Mouse (Mus musculus): ENCODE results near the gene Ugt2b38. TPM values are rescaled to one million over a fixed set of nuclear protein-coding genes. Genes with fewer than 3 reads are reported as not detected.
"Not testable (repeated sequence)": the region's sequence is repeated elsewhere in the genome, so short reads cannot be mapped to it uniquely, and the experiment has no call there.

Ugt2b38 gene
- polyA plus RNA-seq (2014; fragmentation: Nextera tagmentation; extraction: Ambion mirVana) = not detected in 2 replicates

DNA sequence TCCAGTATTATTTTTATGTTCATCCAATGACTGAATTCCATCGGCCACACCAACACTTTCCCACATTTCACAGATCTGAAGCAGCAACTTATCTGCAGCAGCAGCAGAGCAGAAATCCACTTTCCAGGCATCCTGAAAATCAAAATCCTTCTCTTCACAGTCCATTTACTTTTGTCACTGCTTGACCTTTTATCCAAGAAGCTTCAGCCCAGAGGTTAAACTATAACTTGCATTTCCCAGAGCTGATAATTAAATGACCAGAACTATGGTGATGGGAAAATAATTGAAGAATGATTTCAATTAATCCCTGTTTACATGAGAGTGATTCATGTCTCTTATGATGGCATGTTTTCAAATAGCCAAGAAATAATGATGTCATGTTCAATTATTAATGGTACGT lies at the start of gene Ugt2b38:
Ugt2b38 (minus strand) TSS at position 163 of the 400 bp plus-strand sequence.
- not testable (repeated sequence) for H3K9ac ChIP-seq (replicated peaks; ENCODE audit: low read depth, low read length); ATAC-seq (ENCODE audit: low read depth); H3K27me3 ChIP-seq (ENCODE audit: control insufficient read depth, insufficient read depth, low read length); H3K4me3 ChIP-seq (ENCODE audit: low read depth, low read length); H3K4me2 ChIP-seq (ENCODE audit: low read depth, low read length); H3K36me3 ChIP-seq (ENCODE audit: control insufficient read depth, insufficient read depth, low read length); H3K9me3 ChIP-seq (ENCODE audit: control insufficient read depth, low read length); H3K27ac ChIP-seq (ENCODE audit: low read depth, low read length); H3K4me1 ChIP-seq (ENCODE audit: control insufficient read depth, insufficient read depth, low read length)
- WGBS = 82% methylated on average over 1 of the region's 2 CpGs

DNA sequence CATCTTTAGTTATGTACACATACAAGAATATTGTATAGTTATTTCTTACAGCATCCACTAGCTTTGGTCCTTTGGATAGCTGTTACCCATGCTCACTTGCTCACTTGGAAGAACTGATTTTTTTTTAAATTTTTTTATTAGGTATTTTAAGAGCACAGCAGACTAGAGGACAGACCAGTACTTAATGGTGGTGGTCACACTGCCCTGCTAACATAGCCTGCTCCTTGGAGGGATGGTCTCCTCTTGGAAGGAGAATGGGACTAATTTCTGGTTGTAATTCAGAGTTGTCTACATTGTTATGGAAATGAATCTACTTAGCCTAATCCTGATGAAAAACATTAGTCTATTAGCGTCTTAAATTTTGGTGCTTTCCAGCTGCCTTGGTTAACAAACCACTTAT lies 34.8 kb upstream of the Ugt2b38 start:
- H3K4me2 ChIP-seq (ENCODE audit: low read depth, low read length) = no peak overlapping the region
- WGBS = 35% methylated on average over 1 of the region's 1 CpGs

DNA sequence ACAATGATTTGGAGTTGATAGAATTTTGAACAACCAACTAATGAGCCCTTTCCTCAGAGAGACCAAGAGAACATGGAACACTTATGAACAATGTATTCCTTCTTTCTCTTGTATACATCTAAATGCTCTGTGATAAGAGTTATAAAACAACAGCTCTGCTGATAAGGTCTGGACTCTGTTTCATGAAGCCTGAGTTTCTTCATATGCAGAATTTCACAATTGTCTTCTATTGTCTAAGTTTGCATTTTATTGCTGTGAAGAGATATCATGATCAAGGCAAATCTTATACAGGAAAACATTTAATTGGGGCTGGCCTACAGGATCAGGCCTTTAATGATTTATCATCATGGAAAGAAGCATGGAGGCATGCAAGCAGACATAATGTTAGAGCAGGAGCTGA lies 33.7 kb upstream of the Ugt2b38 start:
- Histone ChIP-seq H3K9me3 (ENCODE audit: control insufficient read depth, low read length) (no peaks in the 10 kb centered on the region), H3K9ac (replicated peaks; ENCODE audit: low read depth, low read length) (no peak overlapping the region), H3K36me3 (ENCODE audit: control insufficient read depth, insufficient read depth, low read length) (no peaks in the 10 kb centered on the region), H3K27ac (ENCODE audit: low read depth, low read length) (no peak overlapping the region), H3K27me3 (ENCODE audit: control insufficient read depth, insufficient read depth, low read length) (no peaks in the 10 kb centered on the region), H3K4me3 (ENCODE audit: low read depth, low read length) (no peak overlapping the region), H3K4me1 (ENCODE audit: control insufficient read depth, insufficient read depth, low read length) (no peaks in the 10 kb centered on the region), H3K4me2 (ENCODE audit: low read depth, low read length) (no peak overlapping the region)
- ATAC-seq (ENCODE audit: low read depth) = no peak

More for the DNA sequence above, 34.8 kb upstream of the Ugt2b38 start:
- no peaks in the 10 kb centered on the region for H3K4me1 ChIP-seq (ENCODE audit: control insufficient read depth, insufficient read depth, low read length)
- no peaks in the 10 kb centered on the region for H3K36me3 ChIP-seq (ENCODE audit: control insufficient read depth, insufficient read depth, low read length)
- H3K4me3 ChIP-seq (ENCODE audit: low read depth, low read length) = no peak overlapping the region
- no peak for ATAC-seq (ENCODE audit: low read depth)
- H3K27ac ChIP-seq (ENCODE audit: low read depth, low read length) = no peak overlapping the region
- no peaks in the 10 kb centered on the region for H3K27me3 ChIP-seq (ENCODE audit: control insufficient read depth, insufficient read depth, low read length)
- H3K9ac ChIP-seq (replicated peaks; ENCODE audit: low read depth, low read length) = no peak overlapping the region
- H3K9me3 ChIP-seq (ENCODE audit: control insufficient read depth, low read length) = no peaks in the 10 kb centered on the region

DNA sequence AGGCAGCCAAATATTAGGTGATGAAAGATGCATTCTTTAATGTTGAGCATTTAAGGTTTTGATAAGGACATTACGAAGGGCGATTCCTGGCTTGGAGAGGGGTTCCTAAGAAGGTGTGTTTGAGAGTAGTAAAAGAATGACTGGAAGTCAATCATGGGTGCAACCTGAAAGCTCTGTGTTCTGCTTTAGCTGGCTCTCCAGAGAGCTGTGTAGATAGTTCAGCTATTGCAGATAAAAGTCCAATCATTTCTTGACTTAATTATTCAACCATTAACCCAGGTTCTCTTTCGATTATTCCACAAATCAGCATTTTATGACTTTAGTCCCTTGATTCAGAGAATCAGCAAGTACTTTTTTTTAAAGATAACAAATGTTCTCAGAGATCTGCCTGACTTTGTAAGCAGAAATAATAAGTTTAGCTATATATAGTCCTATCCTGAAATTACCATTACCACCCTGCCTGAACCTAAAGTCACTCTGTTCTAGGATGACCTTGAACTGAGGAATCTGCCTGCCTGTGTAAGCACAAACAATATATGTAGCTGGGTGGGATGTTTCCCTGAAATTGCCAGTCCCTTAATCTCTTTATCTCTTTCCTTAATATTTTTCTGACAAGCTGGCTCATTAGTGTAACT lies 32.3 kb upstream of the Ugt2b38 start:
- Histone ChIP-seq H3K4me1 (ENCODE audit: control insufficient read depth, insufficient read depth, low read length) (no peaks in the 10 kb centered on the region), H3K4me2 (ENCODE audit: low read depth, low read length) (no peak overlapping the region), H3K9me3 (ENCODE audit: control insufficient read depth, low read length) (no peaks in the 10 kb centered on the region), H3K4me3 (ENCODE audit: low read depth, low read length) (no peak overlapping the region), H3K27me3 (ENCODE audit: control insufficient read depth, insufficient read depth, low read length) (no peaks in the 10 kb centered on the region), H3K36me3 (ENCODE audit: control insufficient read depth, insufficient read depth, low read length) (no peaks in the 10 kb centered on the region), H3K9ac (replicated peaks; ENCODE audit: low read depth, low read length) (no peak overlapping the region), H3K27ac (ENCODE audit: low read depth, low read length) (no peak overlapping the region)
- ATAC-seq (ENCODE audit: low read depth) = no peak
- WGBS = 89% methylated on average over 3 of the region's 3 CpGs

GRCm38 (mm10) chr5:87455519-87455918 lies 31.5 kb upstream of the Ugt2b38 start:
- no peak for ATAC-seq (ENCODE audit: low read depth)
- no peaks in the 10 kb centered on the region for H3K36me3 ChIP-seq (ENCODE audit: control insufficient read depth, insufficient read depth, low read length)

GRCm38 (mm10) chr5:87452514-87452913 lies 28.5 kb upstream of the Ugt2b38 start:
- H3K27ac ChIP-seq (ENCODE audit: low read depth, low read length); H3K9me3 ChIP-seq (ENCODE audit: control insufficient read depth, low read length); H3K36me3 ChIP-seq (ENCODE audit: control insufficient read depth, insufficient read depth, low read length); ATAC-seq (ENCODE audit: low read depth); H3K9ac ChIP-seq (replicated peaks; ENCODE audit: low read depth, low read length); H3K4me1 ChIP-seq (ENCODE audit: control insufficient read depth, insufficient read depth, low read length); H3K4me3 ChIP-seq (ENCODE audit: low read depth, low read length); H3K4me2 ChIP-seq (ENCODE audit: low read depth, low read length); H3K27me3 ChIP-seq (ENCODE audit: control insufficient read depth, insufficient read depth, low read length): not testable (repeated sequence)
- 69% methylated on average over 4 of the region's 5 CpGs for WGBS

More at GRCm38 (mm10) chr5:87455519-87455918, 31.5 kb upstream of the Ugt2b38 start:
- Histone ChIP-seq H3K4me2 (ENCODE audit: low read depth, low read length) (no peak overlapping the region), H3K9ac (replicated peaks; ENCODE audit: low read depth, low read length) (no peak overlapping the region), H3K9me3 (ENCODE audit: control insufficient read depth, low read length) (no peaks in the 10 kb centered on the region), H3K4me3 (ENCODE audit: low read depth, low read length) (no peak overlapping the region), H3K27me3 (ENCODE audit: control insufficient read depth, insufficient read depth, low read length) (no peaks in the 10 kb centered on the region), H3K27ac (ENCODE audit: low read depth, low read length) (no peak overlapping the region), H3K4me1 (ENCODE audit: control insufficient read depth, insufficient read depth, low read length) (no peaks in the 10 kb centered on the region)

GRCm38 (mm10) chr5:87436264-87436663 lies 12.3 kb upstream of the Ugt2b38 start:
- H3K9me3 ChIP-seq (ENCODE audit: control insufficient read depth, low read length) = no peaks in the 10 kb centered on the region
- no peaks in the 10 kb centered on the region for H3K27me3 ChIP-seq (ENCODE audit: control insufficient read depth, insufficient read depth, low read length)
- H3K4me3 ChIP-seq (ENCODE audit: low read depth, low read length) = no peak overlapping the region
- no peaks in the 10 kb centered on the region for H3K36me3 ChIP-seq (ENCODE audit: control insufficient read depth, insufficient read depth, low read length)
- ATAC-seq (ENCODE audit: low read depth) = no peak
- no peak overlapping the region for H3K4me2 ChIP-seq (ENCODE audit: low read depth, low read length)
- no peak overlapping the region for H3K27ac ChIP-seq (ENCODE audit: low read depth, low read length)
- H3K9ac ChIP-seq (replicated peaks; ENCODE audit: low read depth, low read length) = no peak overlapping the region
- H3K4me1 ChIP-seq (ENCODE audit: control insufficient read depth, insufficient read depth, low read length) = no peaks in the 10 kb centered on the region
- WGBS = 45% methylated on average over 3 of the region's 3 CpGs

DNA sequence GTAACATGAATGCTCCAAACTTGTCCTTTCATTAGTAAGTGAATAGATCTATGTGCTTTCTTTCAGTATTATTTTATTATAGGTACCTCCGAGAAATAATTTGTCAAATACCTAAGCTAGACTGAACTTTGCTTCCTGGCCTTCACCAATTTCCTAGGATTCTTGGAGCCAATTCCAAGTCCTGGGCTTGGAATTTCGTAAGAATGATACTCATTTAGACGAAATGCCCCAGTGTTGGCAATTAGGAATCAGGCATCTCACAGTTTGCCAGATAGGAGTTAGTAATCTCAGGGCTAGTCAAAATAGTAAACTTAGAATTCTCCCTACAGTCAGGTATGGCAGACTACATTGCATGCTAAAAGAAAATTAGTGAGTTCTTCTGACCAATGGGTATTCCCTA lies 1.7 kb upstream of the Ugt2b38 start:
- H3K36me3 ChIP-seq (ENCODE audit: control insufficient read depth, insufficient read depth, low read length) = no peaks in the 10 kb centered on the region
- H3K4me2 ChIP-seq (ENCODE audit: low read depth, low read length) = no peak overlapping the region
- no peak overlapping the region for H3K4me3 ChIP-seq (ENCODE audit: low read depth, low read length)
- H3K9me3 ChIP-seq (ENCODE audit: control insufficient read depth, low read length) = no peaks in the 10 kb centered on the region
- WGBS = 87% methylated on average over 3 of the region's 3 CpGs
- no peak for ATAC-seq (ENCODE audit: low read depth)
- H3K4me1 ChIP-seq (ENCODE audit: control insufficient read depth, insufficient read depth, low read length) = no peaks in the 10 kb centered on the region
- no peaks in the 10 kb centered on the region for H3K27me3 ChIP-seq (ENCODE audit: control insufficient read depth, insufficient read depth, low read length)
- no peak overlapping the region for H3K27ac ChIP-seq (ENCODE audit: low read depth, low read length)
- H3K9ac ChIP-seq (replicated peaks; ENCODE audit: low read depth, low read length) = no peak overlapping the region

GRCm38 (mm10) chr5:87396968-87397367 lies 27.0 kb downstream of the Ugt2b38 start:
- no peaks in the 10 kb centered on the region for H3K36me3 ChIP-seq (ENCODE audit: control insufficient read depth, insufficient read depth, low read length)
- H3K4me1 ChIP-seq (ENCODE audit: control insufficient read depth, insufficient read depth, low read length) = no peaks in the 10 kb centered on the region
- no peaks in the 10 kb centered on the region for H3K9me3 ChIP-seq (ENCODE audit: control insufficient read depth, low read length)
- H3K27me3 ChIP-seq (ENCODE audit: control insufficient read depth, insufficient read depth, low read length) = no peaks in the 10 kb centered on the region
- H3K9ac ChIP-seq (replicated peaks; ENCODE audit: low read depth, low read length) = no peak overlapping the region
- ATAC-seq (ENCODE audit: low read depth) = no peak
- 92% methylated on average over 4 of the region's 4 CpGs for WGBS
- no peak overlapping the region for H3K27ac ChIP-seq (ENCODE audit: low read depth, low read length)
- H3K4me2 ChIP-seq (ENCODE audit: low read depth, low read length) = no peak overlapping the region
- no peak overlapping the region for H3K4me3 ChIP-seq (ENCODE audit: low read depth, low read length)

All from neural tube, embryonic 14.5 days (tissue).